ENCODE assay signal across 14 mouse cellular contexts in genomic region chr12:111432751-111433331, GRCm38 (mm10). TPM values are rescaled to one million over a fixed set of nuclear protein-coding genes. Genes with fewer than 3 reads are reported as not detected.
DNase-seq lines count a peak whose midpoint lies in the region; ATAC-seq lines count a peak whose summit lies in the region.
"Had no signal": no experiment of that assay in that cellular context is flagged by ENCODE, and none has a peak within 500 bp of the region (broad histone marks: within the 10 kb centered on the region; RNA-seq: fewer than 3 reads in every experiment).

No protein-coding gene starts in this region.

- no peak for DNase-seq in heart, postnatal 36 days
- no peak for DNase-seq in lung, postnatal 36 days
- DNase-seq: cerebellum, postnatal 25 days; thymus, postnatal 4 days had no signal

- intact Hi-C loops in heart, postnatal 36 days (cut with DNase I) = loop anchor here (1.0 kb wide), 1 partner anchor 15 kb away; no protein-coding TSS in a partner anchor

- H3K9ac ChIP-seq in heart, embryonic 15.5 days = no peak overlapping the region
- 0 out of 2 replicates have a peak overlapping the region, but pooled peaks have one; percentile 5 for H3K9ac ChIP-seq in lung, embryonic 15.5 days
- H3K9ac ChIP-seq in embryonic facial prominence, embryonic 15.5 days = no peak overlapping the region
- no peak overlapping the region for H3K9ac ChIP-seq in stomach, embryonic 14.5 days (replicated peaks; ENCODE audit: low read depth, low read length)
- H3K9ac ChIP-seq in midbrain, embryonic 13.5 days (replicated peaks) = no peak overlapping the region

- H3K4me1 ChIP-seq in heart, embryonic 15.5 days (replicated peaks) = peaks cover 63% of the 10 kb centered on the region
- peaks cover 56% of the 10 kb centered on the region for H3K4me1 ChIP-seq in lung, embryonic 15.5 days
- H3K4me1 ChIP-seq in embryonic facial prominence, embryonic 15.5 days = peaks cover 55% of the 10 kb centered on the region
- peaks cover 20% of the 10 kb centered on the region for H3K4me1 ChIP-seq in stomach, embryonic 14.5 days (ENCODE audit: control insufficient read depth, insufficient read depth, low read length)
- H3K4me1 ChIP-seq in midbrain, embryonic 13.5 days (replicated peaks) = peaks cover 34% of the 10 kb centered on the region

- H3K9me3 ChIP-seq in heart, embryonic 15.5 days (replicated peaks) = no peaks in the 10 kb centered on the region
- no peaks in the 10 kb centered on the region for H3K9me3 ChIP-seq in lung, embryonic 15.5 days
- H3K9me3 ChIP-seq in embryonic facial prominence, embryonic 15.5 days (replicated peaks) = no peaks in the 10 kb centered on the region
- no peaks in the 10 kb centered on the region for H3K9me3 ChIP-seq in stomach, embryonic 14.5 days (ENCODE audit: control insufficient read depth, low read depth, low read length)
- no peaks in the 10 kb centered on the region for H3K9me3 ChIP-seq in midbrain, embryonic 13.5 days

- 66% methylated on average over 4 of the region's 5 CpGs for WGBS in heart, embryonic 15.5 days
- 65% methylated on average over 4 of the region's 5 CpGs for WGBS in lung, embryonic 15.5 days
- 46% methylated on average over 5 of the region's 5 CpGs for WGBS in embryonic facial prominence, embryonic 15.5 days
- 67% methylated on average over 5 of the region's 5 CpGs for WGBS in stomach, embryonic 14.5 days
- WGBS in midbrain, embryonic 13.5 days = 70% methylated on average over 4 of the region's 5 CpGs

- no peaks in the 10 kb centered on the region for H3K36me3 ChIP-seq in heart, embryonic 15.5 days
- H3K36me3 ChIP-seq in lung, embryonic 15.5 days = no peaks in the 10 kb centered on the region
- H3K36me3 ChIP-seq in embryonic facial prominence, embryonic 15.5 days = no peaks in the 10 kb centered on the region
- H3K36me3 ChIP-seq in stomach, embryonic 14.5 days (ENCODE audit: control insufficient read depth, insufficient read depth, low read length) = no peaks in the 10 kb centered on the region
- H3K36me3 ChIP-seq in midbrain, embryonic 13.5 days = no peaks in the 10 kb centered on the region

- no peak overlapping the region for H3K4me2 ChIP-seq in heart, embryonic 15.5 days
- no peak overlapping the region for H3K4me2 ChIP-seq in lung, embryonic 15.5 days
- H3K4me2 ChIP-seq in embryonic facial prominence, embryonic 15.5 days (replicated peaks) = no peak overlapping the region
- H3K4me2 ChIP-seq in stomach, embryonic 14.5 days (replicated peaks; ENCODE audit: low read depth, low read length) = no peak overlapping the region
- H3K4me2 ChIP-seq in midbrain, embryonic 13.5 days (replicated peaks) = no peak overlapping the region

- H3K4me3 ChIP-seq in heart, embryonic 15.5 days = no peak overlapping the region
- no peak overlapping the region for H3K4me3 ChIP-seq in lung, embryonic 15.5 days
- H3K4me3 ChIP-seq in embryonic facial prominence, embryonic 15.5 days (replicated peaks) = no peak overlapping the region
- no peak overlapping the region for H3K4me3 ChIP-seq in stomach, embryonic 14.5 days (ENCODE audit: low read depth, low read length)
- no peak overlapping the region for H3K4me3 ChIP-seq in midbrain, embryonic 13.5 days (replicated peaks)
- H3K4me3 ChIP-seq: myocyte had no signal

- H3K27ac ChIP-seq in heart, embryonic 15.5 days = peak overlapping the region; percentile 63
- H3K27ac ChIP-seq in lung, embryonic 15.5 days = peak overlapping the region; percentile 85
- 0 out of 2 replicates have a peak overlapping the region, but pooled peaks have one; percentile 18 for H3K27ac ChIP-seq in embryonic facial prominence, embryonic 15.5 days (replicated peaks)
- H3K27ac ChIP-seq in stomach, embryonic 14.5 days (ENCODE audit: low read length) = peak overlapping the region; percentile 13; the same call in 1 of the 2 replicates
- H3K27ac ChIP-seq in midbrain, embryonic 13.5 days = no peak overlapping the region

- H3K27me3 ChIP-seq in heart, embryonic 15.5 days = peaks cover 44% of the 10 kb centered on the region
- peaks cover 42% of the 10 kb centered on the region for H3K27me3 ChIP-seq in lung, embryonic 15.5 days
- H3K27me3 ChIP-seq in embryonic facial prominence, embryonic 15.5 days = peaks cover 36% of the 10 kb centered on the region
- H3K27me3 ChIP-seq in stomach, embryonic 14.5 days (ENCODE audit: control insufficient read depth, insufficient read depth, low read length) = 0 out of 2 replicates have a peak, but pooled peaks cover 21% of the 10 kb centered on the region
- peaks cover 66% of the 10 kb centered on the region for H3K27me3 ChIP-seq in midbrain, embryonic 13.5 days

- ATAC-seq in heart, embryonic 15.5 days (replicated peaks; ENCODE audit: insufficient number of reproducible peaks, insufficient read depth, low FRiP score, low read depth) = no peak
- peak; percentile 6; the same call in 1 of the 2 replicates for ATAC-seq in lung, embryonic 15.5 days (ENCODE audit: borderline replicate concordance, extremely low read depth, low FRiP score, low TSS enrichment)
- ATAC-seq in embryonic facial prominence, embryonic 15.5 days (ENCODE audit: insufficient number of reproducible peaks, low FRiP score, low TSS enrichment, low read depth) = no peak
- ATAC-seq in stomach, embryonic 14.5 days (ENCODE audit: insufficient number of reproducible peaks, insufficient read depth, low FRiP score, low read depth) = no peak
- ATAC-seq in erythroblast, adult 5-6 weeks (replicated peaks; ENCODE audit: low FRiP score, poor library complexity, severe bottlenecking) = no peak
- ATAC-seq in midbrain, embryonic 13.5 days = no peak

RNA-seq across cellular contexts. Expression of gene Tnfaip2, which starts 9.4 kb away (rescaled TPM):
- polyA plus RNA-seq in heart, embryonic 15.5 days (2015; fragmentation: Nextera tagmentation; extraction: Ambion mirVana) = 4.8 and 8.1 TPM in 2 replicates
- total RNA-seq in heart, postnatal 36 days (2021) = 10 to 100 TPM; 32.7 to 38.8 TPM
- 4.3 and 4.5 TPM in 2 replicates for polyA plus RNA-seq in lung, embryonic 15.5 days (2015; fragmentation: Nextera tagmentation; extraction: Ambion mirVana)
- polyA plus RNA-seq in embryonic facial prominence, embryonic 15.5 days (2015; fragmentation: Nextera tagmentation; extraction: Ambion mirVana) = 11.8 and 17.6 TPM in 2 replicates
- polyA plus RNA-seq in stomach, embryonic 14.5 days (2014; fragmentation: Nextera tagmentation; extraction: Ambion mirVana) = 3.5 and 5.0 TPM in 2 replicates
- total RNA-seq in erythroblast, adult 5-6 weeks (2015; ENCODE audit: low replicate concordance) = 121 and 131 TPM in 2 replicates
- total RNA-seq in erythroblast, adult 5-6 weeks (2017; ENCODE audit: low replicate concordance) = 287 and 456 TPM in 2 replicates
- polyA plus RNA-seq in midbrain, embryonic 13.5 days (2015; fragmentation: Nextera tagmentation; extraction: Ambion mirVana) = 0.28 and 1.3 TPM in 2 replicates

RNA-seq across cellular contexts. Expression of gene Exoc3l4, which starts 16.0 kb away (rescaled TPM):
- polyA plus RNA-seq in heart, embryonic 15.5 days (2015; fragmentation: Nextera tagmentation; extraction: Ambion mirVana) = 8.0 and 15.1 TPM in 2 replicates
- 1 to 10 TPM; 2.9 to 3.0 TPM for total RNA-seq in heart, postnatal 36 days (2021)
- 11.7 and 13.5 TPM in 2 replicates for polyA plus RNA-seq in lung, embryonic 15.5 days (2015; fragmentation: Nextera tagmentation; extraction: Ambion mirVana)
- 10.6 and 11.1 TPM in 2 replicates for polyA plus RNA-seq in embryonic facial prominence, embryonic 15.5 days (2015; fragmentation: Nextera tagmentation; extraction: Ambion mirVana)
- polyA plus RNA-seq in stomach, embryonic 14.5 days (2014; fragmentation: Nextera tagmentation; extraction: Ambion mirVana) = 5.7 and 6.8 TPM in 2 replicates
- not detected in 2 replicates for total RNA-seq in erythroblast, adult 5-6 weeks (2015; ENCODE audit: low replicate concordance)
- not detected in 2 replicates for total RNA-seq in erythroblast, adult 5-6 weeks (2017; ENCODE audit: low replicate concordance)
- polyA plus RNA-seq in midbrain, embryonic 13.5 days (2015; fragmentation: Nextera tagmentation; extraction: Ambion mirVana) = 2.0 and 2.4 TPM in 2 replicates
- total RNA-seq: megakaryocyte-erythroid progenitor cell, adult 5-6 weeks had no signal

RNA-seq across cellular contexts. Expression of gene Lbhd2, which starts 26.2 kb away (rescaled TPM):
- 0.45 and 1.6 TPM in 2 replicates for polyA plus RNA-seq in heart, embryonic 15.5 days (2015; fragmentation: Nextera tagmentation; extraction: Ambion mirVana)
- total RNA-seq in heart, postnatal 36 days (2021) = not detected
- polyA plus RNA-seq in lung, embryonic 15.5 days (2015; fragmentation: Nextera tagmentation; extraction: Ambion mirVana) = 0.50 and 0.93 TPM in 2 replicates
- polyA plus RNA-seq in embryonic facial prominence, embryonic 15.5 days (2015; fragmentation: Nextera tagmentation; extraction: Ambion mirVana) = 3.7 and 5.0 TPM in 2 replicates
- 0.93 and 1.5 TPM in 2 replicates for polyA plus RNA-seq in stomach, embryonic 14.5 days (2014; fragmentation: Nextera tagmentation; extraction: Ambion mirVana)
- total RNA-seq in erythroblast, adult 5-6 weeks (2015; ENCODE audit: low replicate concordance) = not detected in 2 replicates
- total RNA-seq in erythroblast, adult 5-6 weeks (2017; ENCODE audit: low replicate concordance) = not detected in 2 replicates
- 0.32 TPM in 1 of 2 replicates, not detected in the other for polyA plus RNA-seq in midbrain, embryonic 13.5 days (2015; fragmentation: Nextera tagmentation; extraction: Ambion mirVana)
- total RNA-seq: CH12.LX; heart, adult 8-10 months; megakaryocyte-erythroid progenitor cell, adult 5-6 weeks had no signal
- polyA plus RNA-seq: myocyte had no signal

RNA-seq across cellular contexts. Expression of gene Gm266, which starts 52.8 kb away (rescaled TPM):
- 2.0 and 5.2 TPM in 2 replicates for polyA plus RNA-seq in heart, embryonic 15.5 days (2015; fragmentation: Nextera tagmentation; extraction: Ambion mirVana)
- under 1 TPM; 0.57 to 0.58 TPM for total RNA-seq in heart, postnatal 36 days (2021)
- polyA plus RNA-seq in lung, embryonic 15.5 days (2015; fragmentation: Nextera tagmentation; extraction: Ambion mirVana) = 7.0 and 7.1 TPM in 2 replicates
- polyA plus RNA-seq in embryonic facial prominence, embryonic 15.5 days (2015; fragmentation: Nextera tagmentation; extraction: Ambion mirVana) = 20.8 and 24.6 TPM in 2 replicates
- polyA plus RNA-seq in stomach, embryonic 14.5 days (2014; fragmentation: Nextera tagmentation; extraction: Ambion mirVana) = 38.4 and 42.6 TPM in 2 replicates
- not detected in 2 replicates for total RNA-seq in erythroblast, adult 5-6 weeks (2015; ENCODE audit: low replicate concordance)
- total RNA-seq in erythroblast, adult 5-6 weeks (2017; ENCODE audit: low replicate concordance) = not detected in 2 replicates
- polyA plus RNA-seq in midbrain, embryonic 13.5 days (2015; fragmentation: Nextera tagmentation; extraction: Ambion mirVana) = 0.81 and 0.98 TPM in 2 replicates
- total RNA-seq: CH12.LX; megakaryocyte-erythroid progenitor cell, adult 5-6 weeks had no signal

RNA-seq across cellular contexts. Expression of gene Cdc42bpb, which starts 55.3 kb away (rescaled TPM):
- polyA plus RNA-seq in heart, embryonic 15.5 days (2015; fragmentation: Nextera tagmentation; extraction: Ambion mirVana) = 20.1 and 26.7 TPM in 2 replicates
- total RNA-seq in heart, postnatal 36 days (2021) = 10 to 100 TPM; 54.6 to 62.5 TPM
- 31.8 and 32.2 TPM in 2 replicates for polyA plus RNA-seq in lung, embryonic 15.5 days (2015; fragmentation: Nextera tagmentation; extraction: Ambion mirVana)
- polyA plus RNA-seq in embryonic facial prominence, embryonic 15.5 days (2015; fragmentation: Nextera tagmentation; extraction: Ambion mirVana) = 33.2 and 36.1 TPM in 2 replicates
- polyA plus RNA-seq in stomach, embryonic 14.5 days (2014; fragmentation: Nextera tagmentation; extraction: Ambion mirVana) = 44.1 and 44.9 TPM in 2 replicates
- 0.58 and 10.9 TPM in 2 replicates for total RNA-seq in erythroblast, adult 5-6 weeks (2015; ENCODE audit: low replicate concordance)
- 1.8 and 2.6 TPM in 2 replicates for total RNA-seq in erythroblast, adult 5-6 weeks (2017; ENCODE audit: low replicate concordance)
- 37.7 and 39.8 TPM in 2 replicates for polyA plus RNA-seq in midbrain, embryonic 13.5 days (2015; fragmentation: Nextera tagmentation; extraction: Ambion mirVana)
